Mouse (Mus musculus): ENCODE measurements at regions not wholly inside any gene's neighbourhood (a gene's known extent, or its start where the extent isn't known, plus 50 kb on each side); places are given as distances from the start of the nearest gene placed in this dataset.
"Not testable (repeated sequence)": the region's sequence is repeated elsewhere in the genome, so short reads cannot be mapped to it uniquely, and the experiment has no call there.

- 78% methylated on average over 5 of the region's 5 CpGs for WGBS
- ATAC-seq, result no peak
- H3K4me1 ChIP-seq (replicated peaks), result no peaks in the 10 kb centered on the region
- H3K9me3 ChIP-seq, result no peaks in the 10 kb centered on the region
- H3K27ac ChIP-seq, result no peak overlapping the region
- no peaks in the 10 kb centered on the region for H3K36me3 ChIP-seq
- no peak overlapping the region for H3K4me3 ChIP-seq (replicated peaks)
- H3K27me3 ChIP-seq (replicated peaks), result no peaks in the 10 kb centered on the region
- H3K4me2 ChIP-seq (replicated peaks), result no peak overlapping the region
- H3K9ac ChIP-seq, result no peak overlapping the region
Measured at GRCm38 (mm10) chr10:33027055-33027454, 53.3 kb upstream of the Trdn start.

GRCm38 (mm10) chr10:33022254-33022653 is 58.1 kb upstream of the Trdn start:
- Histone ChIP-seq H3K27ac (no peak overlapping the region), H3K9me3 (no peaks in the 10 kb centered on the region), H3K4me1 (replicated peaks) (no peaks in the 10 kb centered on the region), H3K36me3 (no peaks in the 10 kb centered on the region), H3K4me2 (replicated peaks) (no peak overlapping the region), H3K9ac (no peak overlapping the region), H3K4me3 (replicated peaks) (no peak overlapping the region), H3K27me3 (replicated peaks) (no peaks in the 10 kb centered on the region)
- WGBS, result 93% methylated on average over 2 of the region's 2 CpGs
- ATAC-seq, result no peak

- Histone ChIP-seq H3K9me3 (no peaks in the 10 kb centered on the region), H3K27me3 (replicated peaks) (no peaks in the 10 kb centered on the region), H3K4me3 (replicated peaks) (no peak overlapping the region), H3K36me3 (no peaks in the 10 kb centered on the region), H3K4me1 (replicated peaks) (no peaks in the 10 kb centered on the region), H3K9ac (no peak overlapping the region), H3K27ac (no peak overlapping the region), H3K4me2 (replicated peaks) (no peak overlapping the region)
- peak; percentile 89 for ATAC-seq
- whole genome bisulfite sequencing, result 42% methylated on average over 11 of the region's 11 CpGs
Measured at GRCm38 (mm10) chr10:32984727-32985587, 94.7 kb upstream of the Nkain2 start.

GRCm38 (mm10) chr10:32958286-32959043 is 68.2 kb upstream of the Nkain2 start:
- not testable (repeated sequence) for H3K4me2 ChIP-seq (replicated peaks); H3K4me1 ChIP-seq (replicated peaks); H3K9ac ChIP-seq; H3K36me3 ChIP-seq; H3K27me3 ChIP-seq (replicated peaks); H3K4me3 ChIP-seq (replicated peaks); H3K27ac ChIP-seq; ATAC-seq; H3K9me3 ChIP-seq
- WGBS, result 79% methylated on average over 5 of the region's 5 CpGs

- not testable (repeated sequence) for H3K27ac ChIP-seq, H3K9me3 ChIP-seq
- 88% methylated on average over 1 of the region's 1 CpGs for WGBS
Measured at GRCm38 (mm10) chr10:32957476-32957875, 67.2 kb upstream of the Nkain2 start.

GRCm38 (mm10) chr10:32953771-32954170 is 63.5 kb upstream of the Nkain2 start:
- H3K27ac ChIP-seq; ATAC-seq; H3K4me3 ChIP-seq (replicated peaks); H3K9me3 ChIP-seq; H3K9ac ChIP-seq; H3K4me1 ChIP-seq (replicated peaks); H3K4me2 ChIP-seq (replicated peaks); H3K27me3 ChIP-seq (replicated peaks); H3K36me3 ChIP-seq: not testable (repeated sequence)
- 80% methylated on average over 2 of the region's 2 CpGs for WGBS

More at GRCm38 (mm10) chr10:32957476-32957875, 67.2 kb upstream of the Nkain2 start:
- not testable (repeated sequence) for H3K4me2 ChIP-seq (replicated peaks); ATAC-seq; H3K9ac ChIP-seq; H3K4me1 ChIP-seq (replicated peaks); H3K36me3 ChIP-seq; H3K4me3 ChIP-seq (replicated peaks); H3K27me3 ChIP-seq (replicated peaks)

DNA sequence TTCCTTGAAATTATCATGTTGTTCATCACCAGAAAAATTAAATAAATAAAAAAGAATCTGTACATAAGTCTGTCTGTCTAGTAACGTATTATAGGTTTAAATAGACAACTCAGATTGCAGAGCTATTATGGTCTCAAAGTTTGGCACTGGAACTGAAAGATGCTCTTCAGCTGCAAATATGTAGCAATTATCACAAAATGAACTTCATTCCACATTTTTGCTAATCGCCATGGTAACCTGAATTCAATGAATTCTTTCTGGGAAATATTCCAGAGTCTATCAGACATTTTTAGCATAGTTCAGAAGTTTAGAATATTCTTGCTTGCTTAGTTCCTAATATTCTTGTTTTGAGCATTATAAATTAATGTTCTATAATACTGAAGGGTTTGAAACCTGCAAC is 62.2 kb upstream of the Nkain2 start:
- no peaks in the 10 kb centered on the region for H3K4me1 ChIP-seq (replicated peaks)
- H3K36me3 ChIP-seq, result no peaks in the 10 kb centered on the region
- H3K9ac ChIP-seq, result no peak overlapping the region
- H3K9me3 ChIP-seq, result no peaks in the 10 kb centered on the region
- H3K4me2 ChIP-seq (replicated peaks), result no peak overlapping the region
- no peak overlapping the region for H3K27ac ChIP-seq
- 85% methylated on average over 2 of the region's 2 CpGs for WGBS
- no peaks in the 10 kb centered on the region for H3K27me3 ChIP-seq (replicated peaks)
- ATAC-seq, result no peak
- H3K4me3 ChIP-seq (replicated peaks), result no peak overlapping the region

DNA sequence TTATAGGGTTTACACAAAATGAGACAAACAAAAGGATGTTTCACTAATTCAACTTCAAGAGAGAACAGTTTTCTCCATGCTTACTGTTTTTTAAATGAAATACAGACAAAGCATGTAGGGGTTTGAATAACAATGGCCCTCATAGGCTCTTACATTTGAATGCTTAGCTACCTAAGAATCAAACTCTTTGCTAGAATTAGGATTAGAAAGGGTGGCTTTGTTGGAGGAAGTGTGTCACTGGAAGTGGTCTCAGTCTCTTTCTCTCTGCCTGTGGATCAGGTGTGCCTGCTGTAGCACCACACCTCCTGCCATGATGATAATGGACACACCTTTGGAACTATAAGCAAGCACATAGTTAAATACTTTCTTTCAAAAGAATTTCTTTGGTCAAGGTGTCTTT is 52.8 kb upstream of the Nkain2 start:
- Histone ChIP-seq H3K27me3 (replicated peaks) (no peaks in the 10 kb centered on the region), H3K4me2 (replicated peaks) (no peak overlapping the region), H3K36me3 (no peaks in the 10 kb centered on the region), H3K4me1 (replicated peaks) (no peaks in the 10 kb centered on the region), H3K9me3 (no peaks in the 10 kb centered on the region), H3K9ac (no peak overlapping the region), H3K4me3 (replicated peaks) (no peak overlapping the region), H3K27ac (no peak overlapping the region)
- ATAC-seq, result no peak
